Mouse (Mus musculus) neural tube, embryonic 15.5 days (tissue): ENCODE measurements at regions not wholly inside any gene's neighbourhood (a gene's known extent, or its start where the extent isn't known, plus 50 kb on each side); places are given as distances from the start of the nearest gene placed in this dataset.

Experiments used
- ATAC-seq: fragments of 200-750 bp; cut with Nextera tagmentation; 2 replicates; pipeline ENCODE4 v1.8.0; 2017; ENCODE audit warnings: mild to moderate bottlenecking, moderate TSS enrichment, moderate library complexity; ENCODE audit not compliant: low FRiP score
- H3K27ac ChIP-seq: fragments of 300-500 bp; sonication (generic); replicated peaks from 2 replicates; pipeline ENCODE4 v1.5.1; 2015; ENCODE audit warnings: mild to moderate bottlenecking, inconsistent platforms
- H3K27me3 ChIP-seq: fragments of 300-500 bp; sonication (generic); replicated peaks from 2 replicates; pipeline ENCODE4 v1.6.1; 2015; ENCODE audit warnings: inconsistent platforms
- H3K36me3 ChIP-seq: fragments of 300-500 bp; sonication (generic); 2 replicates; pipeline ENCODE4 v1.6.1; 2015; ENCODE audit warnings: inconsistent platforms
- H3K4me1 ChIP-seq: fragments of 300-500 bp; sonication (generic); 2 replicates; pipeline ENCODE4 v1.6.1; 2015; ENCODE audit warnings: inconsistent platforms
- H3K4me2 ChIP-seq: fragments of 300-500 bp; sonication (generic); 2 replicates; pipeline ENCODE4 v1.6.1; 2015; ENCODE audit warnings: inconsistent platforms, mild to moderate bottlenecking, moderate library complexity
- H3K4me3 ChIP-seq: fragments of 300-500 bp; sonication (generic); replicated peaks from 2 replicates; pipeline ENCODE4 v1.5.1; 2015; ENCODE audit warnings: mild to moderate bottlenecking, inconsistent platforms
- H3K9ac ChIP-seq: fragments of 300-500 bp; sonication (generic); replicated peaks from 2 replicates; pipeline ENCODE4 v1.6.1; 2015; ENCODE audit warnings: mild to moderate bottlenecking, inconsistent platforms
- H3K9me3 ChIP-seq: fragments of 300-500 bp; sonication (generic); replicated peaks from 2 replicates; pipeline ENCODE4 v1.6.1; 2016; ENCODE audit warnings: inconsistent platforms
- WGBS: fragments of 180-500 bp; shearing (Covaris S2); methylation state at CpG from one replicate; pipeline ENCODE4 v1.1.7; 2015; ENCODE audit warnings: mixed read lengths; 5-methylcytosine and 5-hydroxymethylcytosine counted together

DNA sequence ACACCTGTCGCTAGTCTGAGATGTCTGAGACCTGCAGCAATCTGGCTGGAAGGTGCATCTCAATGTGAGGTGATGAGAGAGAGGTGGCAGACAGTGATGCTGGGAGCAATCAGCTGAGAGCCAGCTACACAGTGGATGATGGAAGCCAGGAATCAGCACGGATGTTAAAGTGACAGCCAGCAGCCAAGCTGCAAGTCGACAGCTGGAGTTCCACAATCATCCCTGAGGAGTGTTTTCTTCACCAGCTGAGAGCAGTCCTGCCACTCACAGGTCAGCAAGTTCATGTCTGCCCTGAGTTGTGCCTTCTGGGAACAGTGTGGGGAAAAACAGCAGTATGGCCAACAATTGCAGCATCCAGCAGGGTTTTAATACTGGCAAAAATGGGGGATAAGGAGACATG is 422.3 kb downstream of the Glrx3 start:
- no peaks in the 10 kb centered on the region for H3K9me3 ChIP-seq
- no peak for ATAC-seq
- H3K4me2 ChIP-seq, result no peak overlapping the region
- 72% methylated on average over 3 of the region's 3 CpGs for WGBS
- H3K4me1 ChIP-seq, result no peaks in the 10 kb centered on the region
- no peak overlapping the region for H3K27ac ChIP-seq
- no peaks in the 10 kb centered on the region for H3K27me3 ChIP-seq
- no peak overlapping the region for H3K4me3 ChIP-seq
- H3K9ac ChIP-seq, result no peak overlapping the region
- H3K36me3 ChIP-seq, result no peaks in the 10 kb centered on the region

DNA sequence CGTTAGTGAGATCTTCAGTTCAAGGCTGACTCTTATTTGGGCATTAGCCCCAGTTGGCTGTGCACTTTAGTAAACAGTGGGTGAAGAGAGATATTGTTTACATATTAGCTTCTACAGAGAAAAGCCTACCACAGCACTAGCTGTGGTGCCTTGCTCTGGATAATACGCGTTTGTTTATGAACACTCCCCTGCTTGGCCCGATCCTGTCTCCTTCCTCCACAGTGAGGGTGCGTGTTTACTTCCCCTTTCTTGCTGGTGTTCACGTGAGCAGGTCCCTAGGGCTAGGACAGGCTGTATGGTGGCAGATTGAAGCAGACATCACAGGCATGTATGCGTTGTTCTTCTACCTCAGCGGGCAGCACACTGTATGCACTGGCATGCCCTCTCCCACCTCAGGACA is 423.1 kb downstream of the Glrx3 start:
- Histone ChIP-seq H3K4me2 (no peak overlapping the region), H3K27me3 (no peaks in the 10 kb centered on the region), H3K9ac (no peak overlapping the region), H3K9me3 (no peaks in the 10 kb centered on the region), H3K4me1 (0 out of 2 replicates have a peak, but pooled peaks cover 2% of the 10 kb centered on the region), H3K4me3 (no peak overlapping the region), H3K36me3 (no peaks in the 10 kb centered on the region), H3K27ac (no peak overlapping the region)
- WGBS, result 85% methylated on average over 8 of the region's 8 CpGs
- ATAC-seq, result no peak

DNA sequence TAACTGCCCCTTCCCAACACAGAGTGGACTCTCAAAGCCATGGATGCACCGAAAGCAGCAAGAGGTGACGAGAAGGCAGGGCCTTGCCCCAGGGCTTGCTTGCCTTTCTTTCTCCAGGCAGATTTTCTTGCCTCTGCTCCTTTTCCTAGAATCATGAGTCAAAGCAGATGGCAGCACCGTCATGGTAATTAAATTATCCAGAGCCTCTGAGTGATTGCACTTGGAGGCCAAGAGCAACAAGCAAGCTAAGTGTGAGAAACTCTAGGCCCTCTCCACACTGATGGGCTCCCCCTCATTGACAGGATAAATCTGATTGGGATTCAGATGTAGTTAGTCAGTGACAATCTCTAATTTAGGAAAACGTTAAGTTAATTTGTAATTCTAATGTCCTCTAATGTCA is 427.5 kb downstream of the Glrx3 start:
- H3K4me3 ChIP-seq, result no peak overlapping the region
- H3K36me3 ChIP-seq, result no peaks in the 10 kb centered on the region
- no peak overlapping the region for H3K9ac ChIP-seq
- H3K4me1 ChIP-seq, result 0 out of 2 replicates have a peak, but pooled peaks cover 4% of the 10 kb centered on the region
- H3K27me3 ChIP-seq, result no peaks in the 10 kb centered on the region
- H3K27ac ChIP-seq, result no peak overlapping the region
- H3K4me2 ChIP-seq, result no peak overlapping the region
- no peaks in the 10 kb centered on the region for H3K9me3 ChIP-seq
- ATAC-seq, result no peak
- 41% methylated on average over 4 of the region's 4 CpGs for WGBS

DNA sequence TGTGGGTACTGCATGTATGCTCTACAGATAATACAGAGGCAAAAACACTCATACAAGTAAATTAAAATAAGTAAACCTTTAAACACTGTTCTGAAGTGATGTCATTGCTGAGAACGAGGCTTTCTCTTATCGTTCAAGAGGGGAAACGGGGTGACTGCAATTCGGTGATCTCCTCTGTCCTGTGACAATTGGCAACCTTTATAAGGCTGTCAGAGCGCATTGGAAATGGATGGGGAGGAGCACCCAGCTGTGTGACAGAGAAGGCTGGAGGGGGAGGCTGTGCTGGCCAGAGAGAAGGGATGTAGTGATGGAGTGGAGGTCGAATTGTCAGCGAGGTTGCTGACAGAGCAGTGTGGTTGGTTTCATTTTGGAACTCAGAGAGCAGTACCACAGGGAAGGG is 428.0 kb downstream of the Glrx3 start:
- 33% methylated on average over 7 of the region's 7 CpGs for WGBS
- H3K4me1 ChIP-seq, result 0 out of 2 replicates have a peak, but pooled peaks cover 4% of the 10 kb centered on the region

DNA sequence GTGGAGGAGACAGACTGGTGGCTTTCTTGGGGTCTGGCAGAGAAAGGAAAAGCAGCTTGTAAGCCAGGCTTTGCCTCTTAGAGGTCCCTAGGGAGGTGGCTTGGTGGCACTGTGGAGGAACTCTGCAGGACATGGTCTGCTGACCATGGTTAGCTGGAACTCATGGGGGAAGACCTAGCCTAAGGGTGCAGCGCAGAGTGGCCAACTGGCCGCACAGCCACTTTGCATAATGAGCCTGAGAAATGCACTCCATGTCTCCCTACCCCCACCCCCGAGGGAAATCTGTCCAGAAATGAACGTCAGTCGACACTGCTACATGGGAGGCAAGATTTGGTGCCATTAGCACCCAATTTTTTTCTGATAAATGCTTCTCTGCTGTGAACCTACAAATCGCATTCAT is 429.5 kb downstream of the Glrx3 start:
- no peak for ATAC-seq
- no peak overlapping the region for H3K4me2 ChIP-seq
- H3K9me3 ChIP-seq, result no peaks in the 10 kb centered on the region
- H3K9ac ChIP-seq, result no peak overlapping the region
- no peak overlapping the region for H3K27ac ChIP-seq
- no peaks in the 10 kb centered on the region for H3K36me3 ChIP-seq
- H3K4me3 ChIP-seq, result no peak overlapping the region
- 0 out of 2 replicates have a peak, but pooled peaks cover 4% of the 10 kb centered on the region for H3K4me1 ChIP-seq
- 66% methylated on average over 6 of the region's 6 CpGs for WGBS
- H3K27me3 ChIP-seq, result no peaks in the 10 kb centered on the region

More for the DNA sequence above, 428.0 kb downstream of the Glrx3 start:
- H3K4me3 ChIP-seq, result no peak overlapping the region
- H3K27me3 ChIP-seq, result no peaks in the 10 kb centered on the region
- no peaks in the 10 kb centered on the region for H3K36me3 ChIP-seq
- no peak overlapping the region for H3K27ac ChIP-seq
- no peak overlapping the region for H3K9ac ChIP-seq
- no peak overlapping the region for H3K4me2 ChIP-seq
- no peak for ATAC-seq
- H3K9me3 ChIP-seq, result no peaks in the 10 kb centered on the region

DNA sequence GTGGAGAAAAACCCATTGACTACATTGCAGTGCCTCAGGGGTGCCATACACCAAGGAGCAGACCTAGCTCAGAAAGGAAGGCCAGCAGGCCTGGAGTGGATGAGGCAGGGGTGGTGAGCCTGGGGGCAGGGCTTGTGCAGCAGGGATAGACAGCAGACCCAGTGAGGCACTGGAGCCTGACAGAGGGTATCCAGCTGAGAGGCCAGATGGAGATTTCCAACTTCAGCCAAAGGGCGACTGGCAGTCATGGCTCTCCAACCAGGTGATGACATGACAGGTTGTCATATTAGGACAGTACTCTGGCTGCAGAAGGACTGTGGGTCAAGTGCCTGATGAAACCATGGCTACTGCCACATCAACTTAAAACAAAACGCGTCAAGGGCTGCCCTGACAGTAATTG is 431.1 kb downstream of the Glrx3 start:
- no peak overlapping the region for H3K4me2 ChIP-seq
- 0 out of 2 replicates have a peak, but pooled peaks cover 4% of the 10 kb centered on the region for H3K4me1 ChIP-seq
- H3K9ac ChIP-seq, result no peak overlapping the region
- H3K27me3 ChIP-seq, result no peaks in the 10 kb centered on the region
- H3K36me3 ChIP-seq, result no peaks in the 10 kb centered on the region
- no peak overlapping the region for H3K4me3 ChIP-seq
- H3K9me3 ChIP-seq, result no peaks in the 10 kb centered on the region
- ATAC-seq, result no peak
- no peak overlapping the region for H3K27ac ChIP-seq
- WGBS, result 85% methylated on average over 3 of the region's 3 CpGs

DNA sequence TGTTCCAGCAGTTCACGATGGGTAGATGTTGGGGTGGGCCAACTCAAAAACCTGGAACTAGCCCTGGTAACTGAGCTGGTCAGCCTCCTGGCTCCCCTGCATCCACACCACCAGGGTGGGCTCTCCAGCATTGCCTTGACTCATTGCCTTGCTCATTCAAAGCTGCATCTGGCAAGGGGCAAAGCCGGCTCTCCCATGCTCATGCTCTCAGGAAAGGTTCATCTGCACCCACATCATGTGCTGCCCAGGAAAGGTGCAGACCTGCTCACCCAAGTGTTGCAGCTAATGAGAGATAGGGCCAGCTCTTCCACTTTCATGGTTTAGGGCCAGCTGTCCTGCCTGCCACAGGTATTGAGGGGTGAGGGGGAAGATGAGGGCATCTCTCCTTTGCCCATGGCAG is 437.9 kb downstream of the Glrx3 start:
- no peak for ATAC-seq
- H3K4me2 ChIP-seq, result no peak overlapping the region
- no peaks in the 10 kb centered on the region for H3K36me3 ChIP-seq
- H3K9me3 ChIP-seq, result no peaks in the 10 kb centered on the region
- H3K4me1 ChIP-seq, result no peaks in the 10 kb centered on the region
- 86% methylated on average over 2 of the region's 2 CpGs for WGBS
- H3K27me3 ChIP-seq, result no peaks in the 10 kb centered on the region
- H3K9ac ChIP-seq, result no peak overlapping the region
- H3K4me3 ChIP-seq, result no peak overlapping the region
- no peak overlapping the region for H3K27ac ChIP-seq

DNA sequence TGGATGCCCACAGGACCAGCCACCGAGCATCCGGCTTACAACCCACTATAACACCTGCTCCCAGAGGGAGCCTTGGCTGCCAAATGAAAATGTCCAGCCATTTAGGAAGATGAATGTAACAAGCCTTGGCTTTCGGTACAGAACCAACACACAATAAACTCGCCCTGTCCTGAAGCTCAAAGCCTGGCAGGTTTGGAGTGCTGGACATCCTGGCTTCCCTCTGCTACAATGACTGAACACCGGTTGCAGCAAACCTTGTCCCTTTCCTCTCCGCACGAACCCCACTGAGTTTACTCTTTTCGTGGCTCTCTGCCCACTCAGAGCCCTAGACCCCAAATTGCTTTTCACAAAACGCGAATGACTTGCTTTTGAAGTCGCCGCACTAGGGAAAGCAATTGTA is 441.9 kb downstream of the Glrx3 start:
- Histone ChIP-seq H3K36me3 (no peaks in the 10 kb centered on the region), H3K4me1 (peaks cover 11% of the 10 kb centered on the region), H3K4me2 (no peak overlapping the region), H3K4me3 (no peak overlapping the region), H3K9me3 (no peaks in the 10 kb centered on the region), H3K27me3 (no peaks in the 10 kb centered on the region), H3K9ac (no peak overlapping the region), H3K27ac (no peak overlapping the region)
- 56% methylated on average over 12 of the region's 12 CpGs for WGBS
- ATAC-seq, result no peak

DNA sequence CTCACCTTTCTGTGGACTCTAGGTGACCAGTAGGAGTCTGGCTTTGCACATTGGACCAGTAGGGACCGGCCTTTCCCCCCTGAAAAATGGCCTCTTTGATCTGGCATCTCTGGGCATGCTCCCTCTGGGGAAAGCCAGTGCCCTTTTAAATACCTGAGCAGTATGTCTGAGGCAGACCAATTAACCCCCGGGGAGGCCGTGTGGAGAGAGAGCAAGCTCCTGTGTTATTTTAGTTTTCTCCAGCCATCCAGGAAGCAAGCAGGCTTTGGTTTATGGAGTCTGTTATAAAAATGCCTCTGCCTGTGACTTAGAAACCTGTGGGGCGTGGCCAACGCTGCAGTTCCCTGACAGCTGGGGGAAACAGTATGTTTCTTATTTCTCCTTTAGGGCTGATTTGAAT is 445.5 kb downstream of the Glrx3 start:
- Histone ChIP-seq H3K9me3 (no peaks in the 10 kb centered on the region), H3K27me3 (no peaks in the 10 kb centered on the region), H3K4me3 (no peak overlapping the region), H3K36me3 (no peaks in the 10 kb centered on the region), H3K9ac (no peak overlapping the region), H3K4me2 (no peak overlapping the region), H3K27ac (no peak overlapping the region), H3K4me1 (peaks cover 11% of the 10 kb centered on the region)
- 14% methylated on average over 5 of the region's 5 CpGs for WGBS
- no peak for ATAC-seq

DNA sequence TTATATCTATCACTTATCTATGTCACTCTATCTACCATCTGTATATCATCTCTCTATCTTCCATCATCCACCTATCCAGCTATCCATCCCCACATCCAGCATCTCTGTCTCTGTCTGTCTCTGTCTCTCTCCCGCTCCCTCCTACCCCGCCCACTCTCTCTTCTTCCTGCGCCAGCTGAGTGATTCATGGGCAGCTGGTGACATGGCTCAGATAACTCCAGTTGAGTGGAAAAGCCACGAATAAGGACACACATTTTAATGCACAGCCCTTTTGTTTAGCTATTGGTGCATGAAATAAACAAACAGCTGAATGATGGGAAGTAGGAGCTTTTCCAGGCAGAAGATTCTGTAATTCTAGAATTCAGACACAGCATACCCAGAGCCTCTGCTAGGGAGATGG is 446.3 kb downstream of the Glrx3 start:
- no peak overlapping the region for H3K9ac ChIP-seq

DNA sequence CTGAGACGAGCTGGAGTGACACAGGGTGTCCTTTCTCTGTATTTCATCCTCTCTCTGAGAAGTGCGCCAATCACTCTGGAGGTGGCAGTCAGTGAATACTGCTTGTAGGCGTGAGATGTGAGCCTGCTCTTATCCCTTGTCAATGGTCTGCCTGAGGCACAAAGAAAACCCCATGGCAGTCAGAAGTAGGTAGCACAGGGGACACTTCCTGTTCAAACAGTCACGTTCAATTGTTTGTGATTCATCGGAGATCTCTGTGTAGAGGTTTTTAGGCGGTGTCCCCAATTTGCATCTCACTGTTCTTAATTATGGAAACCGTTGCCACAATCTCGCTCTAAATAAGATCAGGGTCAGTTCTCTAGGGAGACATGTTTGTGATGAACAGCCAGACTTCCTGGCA is 447.7 kb downstream of the Glrx3 start:
- H3K9ac ChIP-seq, result no peak overlapping the region
- 61% methylated on average over 8 of the region's 8 CpGs for WGBS
- no peaks in the 10 kb centered on the region for H3K27me3 ChIP-seq
- no peak overlapping the region for H3K4me2 ChIP-seq
- no peak overlapping the region for H3K27ac ChIP-seq
- no peaks in the 10 kb centered on the region for H3K9me3 ChIP-seq
- no peak for ATAC-seq
- no peak overlapping the region for H3K4me3 ChIP-seq
- peaks cover 11% of the 10 kb centered on the region for H3K4me1 ChIP-seq
- no peaks in the 10 kb centered on the region for H3K36me3 ChIP-seq

More for the DNA sequence above, 446.3 kb downstream of the Glrx3 start:
- 68% methylated on average over 4 of the region's 4 CpGs for WGBS
- no peaks in the 10 kb centered on the region for H3K9me3 ChIP-seq
- ATAC-seq, result no peak
- H3K4me1 ChIP-seq, result peaks cover 11% of the 10 kb centered on the region
- no peak overlapping the region for H3K27ac ChIP-seq
- H3K4me2 ChIP-seq, result no peak overlapping the region
- H3K27me3 ChIP-seq, result no peaks in the 10 kb centered on the region
- no peak overlapping the region for H3K4me3 ChIP-seq
- H3K36me3 ChIP-seq, result no peaks in the 10 kb centered on the region

DNA sequence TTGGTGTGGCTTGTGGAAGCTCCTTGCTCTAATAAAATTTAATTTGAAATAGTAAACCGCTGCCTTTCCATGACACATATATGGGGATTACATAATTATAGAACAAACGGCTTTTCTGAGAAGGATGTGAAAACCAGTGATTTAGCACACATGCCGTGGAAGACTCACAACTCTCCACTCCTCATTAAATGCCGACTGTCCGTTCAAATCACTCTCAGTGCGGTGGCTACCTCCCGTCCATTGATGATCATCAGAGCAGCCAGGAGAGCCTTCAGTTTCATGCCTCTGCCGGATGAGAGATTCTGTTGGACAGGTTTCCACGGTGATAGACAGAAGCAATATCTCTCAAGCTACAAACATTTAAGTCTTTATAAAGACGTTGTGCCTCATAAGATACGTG is 451.3 kb downstream of the Glrx3 start:
- no peak overlapping the region for H3K4me3 ChIP-seq
- H3K9me3 ChIP-seq, result no peaks in the 10 kb centered on the region
- H3K27me3 ChIP-seq, result no peaks in the 10 kb centered on the region
- no peaks in the 10 kb centered on the region for H3K36me3 ChIP-seq
- H3K4me2 ChIP-seq, result no peak overlapping the region
- ATAC-seq, result no peak
- WGBS, result 68% methylated on average over 11 of the region's 11 CpGs
- H3K27ac ChIP-seq, result no peak overlapping the region
- H3K9ac ChIP-seq, result no peak overlapping the region
- H3K4me1 ChIP-seq, result peaks cover 1% of the 10 kb centered on the region; the same call in 1 of the 2 replicates
